Mouse (Mus musculus) heart, embryonic 14.5 days (tissue): Measurements from ENCODE around the gene Atp6v1g1. TPM values are rescaled to one million over a fixed set of nuclear protein-coding genes. Genes with fewer than 3 reads are reported as not detected.
A peak's percentile ranks its signal among the peaks of the same experiment; 100 is the strongest.

ENCODE experiments used
- ATAC-seq: fragments of 200-750 bp; cut with Nextera tagmentation; 2 replicates; pipeline ENCODE4 v1.8.0; 2017; ENCODE audit warnings: low read depth, moderate TSS enrichment; ENCODE audit not compliant: insufficient number of reproducible peaks, insufficient read depth, low FRiP score
- H3K27ac ChIP-seq, 2 experiments: fragments of 200-500 bp in 1 of 2; fragments of 300-500 bp in 1 of 2; sonication (generic) in 1 of 2; replicated peaks in 1 of 2; 2 replicates each; pipeline ENCODE4 v1.5.1; 2012 to 2014; ENCODE audit warnings: low read depth in 2 of 2, low read length in 2 of 2, control low read depth in 1 of 2, mild to moderate bottlenecking in 1 of 2, mixed read lengths in 1 of 2; ENCODE audit not compliant: control insufficient read depth in 1 of 2, insufficient read depth in 1 of 2
- H3K27me3 ChIP-seq: fragments of 300-500 bp; sonication (generic); 2 replicates; pipeline ENCODE4 v1.6.1; 2014; ENCODE audit warnings: mild to moderate bottlenecking, low read length, control low read depth; ENCODE audit not compliant: control insufficient read depth, insufficient read depth
- H3K36me3 ChIP-seq: fragments of 300-500 bp; sonication (generic); 2 replicates; pipeline ENCODE4 v1.6.1; 2014; ENCODE audit warnings: mild to moderate bottlenecking, control low read depth, low read length, mixed read lengths; ENCODE audit not compliant: control insufficient read depth, insufficient read depth
- H3K4me1 ChIP-seq, 2 experiments: fragments of 200-500 bp in 1 of 2; fragments of 300-500 bp in 1 of 2; sonication (generic) in 1 of 2; 2 replicates each; pipeline ENCODE4 v1.6.1; 2012 to 2014; ENCODE audit warnings: low read length in 2 of 2, control low read depth in 1 of 2, mixed read lengths in 1 of 2; ENCODE audit not compliant: control insufficient read depth in 2 of 2, insufficient read depth in 2 of 2
- H3K4me2 ChIP-seq: fragments of 300-500 bp; sonication (generic); 2 replicates; pipeline ENCODE4 v1.6.1; 2014; ENCODE audit warnings: mild to moderate bottlenecking, low read length
- H3K4me3 ChIP-seq, 2 experiments: fragments of 200-500 bp in 1 of 2; fragments of 300-500 bp in 1 of 2; sonication (generic) in 1 of 2; 2 replicates each; pipeline ENCODE4 v1.5.1; 2012 to 2014; ENCODE audit warnings: low read length in 2 of 2, mild to moderate bottlenecking in 2 of 2, control low read depth in 1 of 2, low read depth in 1 of 2, moderate library complexity in 1 of 2; ENCODE audit not compliant: control insufficient read depth in 1 of 2, insufficient read depth in 1 of 2
- H3K9ac ChIP-seq: fragments of 300-500 bp; sonication (generic); 2 replicates; pipeline ENCODE4 v1.6.1; 2014; ENCODE audit warnings: mild to moderate bottlenecking, low read length
- H3K9me3 ChIP-seq: fragments of 300-500 bp; sonication (generic); 2 replicates; pipeline ENCODE4 v1.6.1; 2016; ENCODE audit warnings: low read length, control low read depth; ENCODE audit not compliant: control insufficient read depth
- WGBS: fragments of 180-500 bp; shearing (Covaris S2); extraction: QIAGEN DNeasy Blood & Tissue Kit; methylation state at CpG from one replicate; pipeline ENCODE4 v1.1.7; 2014; 5-methylcytosine and 5-hydroxymethylcytosine counted together
- polyA plus RNA-seq: library from polyadenylated mRNA; unstranded; fragments of >200 nt; fragmentation: Nextera tagmentation; extraction: Ambion mirVana; gene quantifications from 2 replicates; pipeline ENCODE4 v1.2.1, GENCODE M21; 2014

Gene Atp6v1g1
- polyA plus RNA-seq, 1 experiment from 2014 or later, result 216 TPM

GRCm38 (mm10) chr4:63557124-63558059, 12.8 kb downstream of the Atp6v1g1 start:
- no peak for ATAC-seq
- 22% methylated on average over 16 of the region's 16 CpGs for WGBS
- Histone ChIP-seq H3K9ac (peak overlapping the region; percentile 77; the same call in 1 of the 2 replicates), H3K9me3 (no peaks in the 10 kb centered on the region), H3K4me3 (peak overlapping the region in 1 of 2 experiments; percentile 71; a peak in 1 of 4 replicates), H3K4me1 (peaks cover 26% of the 10 kb centered on the region in 2 experiments), H3K27me3 (no peaks in the 10 kb centered on the region), H3K4me2 (peak overlapping the region; percentile 74), H3K36me3 (peaks cover 24% of the 10 kb centered on the region), H3K27ac (peak overlapping the region; percentile 13 to 53; a peak in 2 of 4 replicates)

DNA sequence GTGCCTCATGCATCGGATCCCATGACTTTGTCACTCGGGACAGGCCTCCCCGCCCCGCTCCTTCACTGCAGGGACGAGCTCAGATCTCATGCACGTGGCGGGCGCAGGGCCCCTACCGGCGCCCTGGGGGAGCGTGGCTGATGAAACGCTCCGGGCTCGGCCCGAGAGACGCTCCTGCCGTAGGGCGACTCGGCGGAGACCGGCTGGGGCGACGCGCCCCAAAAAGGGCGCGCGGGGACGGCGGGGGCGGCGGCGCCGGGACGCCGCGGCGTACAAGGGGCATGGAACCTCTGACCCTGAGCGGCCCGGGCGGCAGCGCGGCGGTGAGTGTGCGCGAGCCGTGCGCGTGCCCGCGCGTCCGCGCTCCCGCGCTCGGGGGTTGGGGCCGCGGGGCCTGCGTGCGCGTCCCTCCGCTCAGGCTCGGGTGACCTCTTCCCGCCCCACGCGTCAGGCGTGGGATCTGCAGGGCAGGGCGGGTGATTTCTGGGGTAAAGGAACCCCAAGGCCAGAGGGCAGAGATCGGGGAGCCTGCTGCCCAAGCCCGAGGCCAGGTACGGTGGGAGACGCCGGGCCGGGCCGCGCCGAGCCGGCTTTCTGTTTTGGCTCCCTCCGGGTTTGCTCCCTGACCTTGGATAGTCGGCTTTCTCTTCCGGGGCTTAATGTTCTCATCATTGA, 14.0 kb downstream of the Atp6v1g1 start, which contains the start of gene Tmem268:
TSS of gene Tmem268 (plus strand) at position 375 of the 675 bp plus-strand sequence.
- peaks cover 26% of the 10 kb centered on the region in 2 experiments for H3K4me1 ChIP-seq
- H3K4me2 ChIP-seq, result peak within 1 kb of the TSS; percentile 74
- peak within 1 kb of the TSS; percentile 77 for H3K9ac ChIP-seq
- ATAC-seq, result peak; percentile 77
- H3K36me3 ChIP-seq, result peaks cover 13% of the 10 kb centered on the region; the same call in 1 of the 2 replicates
- H3K27me3 ChIP-seq, result no peaks in the 10 kb centered on the region
- peak within 1 kb of the TSS; percentile 29 to 53; a peak in 2 of 4 replicates for H3K27ac ChIP-seq
- WGBS, result under 1% methylated on average over 65 of the region's 81 CpGs
- H3K4me3 ChIP-seq, result peak within 1 kb of the TSS; percentile 71 to 85
- no peaks in the 10 kb centered on the region for H3K9me3 ChIP-seq

GRCm38 (mm10) chr4:63559127-63559697, 14.6 kb downstream of the Atp6v1g1 start:
- H3K27ac ChIP-seq, result peak overlapping the region in 1 of 2 experiments; percentile 39; a peak in 1 of 4 replicates
- peak overlapping the region; percentile 71 to 85 for H3K4me3 ChIP-seq
- peaks cover 7% of the 10 kb centered on the region; the same call in 1 of the 2 replicates for H3K36me3 ChIP-seq
- H3K27me3 ChIP-seq, result no peaks in the 10 kb centered on the region
- peak overlapping the region; percentile 77 for H3K9ac ChIP-seq
- no peak for ATAC-seq
- no peaks in the 10 kb centered on the region for H3K9me3 ChIP-seq
- H3K4me2 ChIP-seq, result peak overlapping the region; percentile 74
- H3K4me1 ChIP-seq, result peaks cover 26% of the 10 kb centered on the region in 2 experiments
- 40% methylated on average over 9 of the region's 9 CpGs for WGBS

DNA sequence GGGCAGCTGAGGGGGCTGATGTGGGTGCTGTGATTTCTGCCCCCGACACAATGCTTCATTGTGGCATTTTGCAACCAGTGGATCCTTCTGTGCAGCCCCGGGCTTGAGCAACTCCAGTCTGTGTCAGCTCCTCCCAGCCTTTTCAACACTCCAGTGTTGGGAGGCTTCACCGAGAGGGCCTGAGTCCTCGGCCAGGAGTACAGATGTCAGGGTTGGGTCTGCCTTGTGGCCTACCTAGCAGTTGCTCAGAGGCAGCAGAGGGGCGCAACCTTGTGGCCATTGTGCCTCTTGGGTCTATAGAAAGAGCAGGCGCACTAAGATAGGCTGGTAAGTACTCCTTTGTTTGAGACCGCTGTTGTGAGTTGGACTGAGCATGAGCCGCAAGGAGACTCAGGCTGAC, 15.5 kb downstream of the Atp6v1g1 start:
- Histone ChIP-seq H3K27ac (no peak overlapping the region), H3K36me3 (peaks cover 1% of the 10 kb centered on the region; the same call in 1 of the 2 replicates), H3K4me2 (peak overlapping the region; percentile 74; the same call in 1 of the 2 replicates), H3K4me3 (no peak overlapping the region), H3K9ac (no peak overlapping the region), H3K9me3 (no peaks in the 10 kb centered on the region), H3K27me3 (no peaks in the 10 kb centered on the region), H3K4me1 (peaks cover 26% of the 10 kb centered on the region in 2 experiments)
- no peak for ATAC-seq
- 50% methylated on average over 8 of the region's 8 CpGs for WGBS

GRCm38 (mm10) chr4:63561861-63562675, 17.5 kb downstream of the Atp6v1g1 start:
- Histone ChIP-seq H3K4me1 (peaks cover 19 to 21% of the 10 kb centered on the region in 2 experiments), H3K36me3 (peaks cover 4% of the 10 kb centered on the region; the same call in 1 of the 2 replicates), H3K9ac (no peak overlapping the region), H3K9me3 (no peaks in the 10 kb centered on the region), H3K27me3 (no peaks in the 10 kb centered on the region), H3K4me3 (no peak overlapping the region), H3K4me2 (no peak overlapping the region), H3K27ac (no peak overlapping the region)
- WGBS, result 73% methylated on average over 7 of the region's 7 CpGs
- ATAC-seq, result no peak

- ATAC-seq, result no peak
These were observed 18.2 kb downstream of the Atp6v1g1 start for GRCm38 (mm10) chr4:63562742-63563141.

More at GRCm38 (mm10) chr4:63562742-63563141, 18.2 kb downstream of the Atp6v1g1 start:
- no peak overlapping the region for H3K27ac ChIP-seq
- H3K9ac ChIP-seq, result no peak overlapping the region
- peaks cover 4% of the 10 kb centered on the region; the same call in 1 of the 2 replicates for H3K36me3 ChIP-seq
- H3K4me1 ChIP-seq, result peaks cover 13 to 15% of the 10 kb centered on the region in 2 experiments
- no peaks in the 10 kb centered on the region for H3K9me3 ChIP-seq
- H3K4me3 ChIP-seq, result no peak overlapping the region
- no peak overlapping the region for H3K4me2 ChIP-seq
- H3K27me3 ChIP-seq, result no peaks in the 10 kb centered on the region
- WGBS, result 73% methylated on average over 4 of the region's 4 CpGs
